Mouse (Mus musculus) layer of hippocampus, postnatal 10 days (tissue): ENCODE data around the gene Tomm6. TPM values are rescaled to one million over a fixed set of nuclear protein-coding genes. Genes with fewer than 3 reads are reported as not detected.

Experiments used
- DNase-seq, 2 experiments: peaks; one replicate each; pipeline ENCODE4 v3.0.0; 2021; ENCODE audit warnings: low spot score in 2 of 2
- total RNA-seq, 2 experiments: library from RNA; stranded (reverse); gene quantifications; 2 replicates each; pipeline ENCODE4 v1.2.3; 2021

Tomm6 gene
- total RNA-seq, 2 experiments from 2014 or later = 221 to 257 TPM

GRCm38 (mm10) chr17:47695337-47695710, 7.1 kb upstream of the Tomm6 start:
- no peak for DNase-seq

GRCm38 (mm10) chr17:47694503-47695336, 6.5 kb upstream of the Tomm6 start, which contains the start of gene Prickle4:
Gene Prickle4 (minus strand): TSS chr17:47694736.
- peak; percentile 99 for DNase-seq

- no peak for DNase-seq
Observed at GRCm38 (mm10) chr17:47694442-47694502, 6.1 kb upstream of the Tomm6 start, which contains the start of gene Gm21981. Gene Gm21981 (minus strand): TSS chr17:47694455.

GRCm38 (mm10) chr17:47693671-47694441, 5.7 kb upstream of the Tomm6 start:
- DNase-seq = no peak

GRCm38 (mm10) chr17:47691650-47692049, 3.5 kb upstream of the Tomm6 start:
- DNase-seq = no peak

- DNase-seq = no peak
Observed at GRCm38 (mm10) chr17:47689894-47690293, 1.7 kb upstream of the Tomm6 start.

- DNase-seq = peak; percentile 82 to 90
Observed at GRCm38 (mm10) chr17:47688608-47689575, 706 bp upstream of the Tomm6 start, which contains the start of gene Frs3. Gene Frs3 (plus strand): TSS chr17:47689030.

- peak; percentile 91 to 95 for DNase-seq
Observed at GRCm38 (mm10) chr17:47687409-47688343, 510 bp downstream of the Tomm6 start.

- DNase-seq = no peak
Observed at GRCm38 (mm10) chr17:47682836-47683235, 5.3 kb downstream of the Tomm6 start.

- DNase-seq = no peak
Observed at GRCm38 (mm10) chr17:47678702-47679101, 9.5 kb downstream of the Tomm6 start.

GRCm38 (mm10) chr17:47678238-47678637, 9.9 kb downstream of the Tomm6 start:
- no peak for DNase-seq

GRCm38 (mm10) chr17:47676581-47676980, 11.6 kb downstream of the Tomm6 start:
- DNase-seq = peak; percentile 86 to 89

GRCm38 (mm10) chr17:47672311-47673111, 15.7 kb downstream of the Tomm6 start:
- DNase-seq = peak; percentile 42 to 57

- DNase-seq = no peak
Observed at GRCm38 (mm10) chr17:47671988-47672310, 16.2 kb downstream of the Tomm6 start.

- DNase-seq = no peak
Observed at GRCm38 (mm10) chr17:47669166-47669565, 19.0 kb downstream of the Tomm6 start.

GRCm38 (mm10) chr17:47664474-47664873, 23.7 kb downstream of the Tomm6 start:
- DNase-seq = no peak

GRCm38 (mm10) chr17:47663009-47663713, 25.0 kb downstream of the Tomm6 start:
- no peak for DNase-seq

- no peak for DNase-seq
Observed at GRCm38 (mm10) chr17:47658741-47659243, 29.4 kb downstream of the Tomm6 start.

GRCm38 (mm10) chr17:47657901-47658300, 30.3 kb downstream of the Tomm6 start:
- DNase-seq = no peak
